Comparison of ENCODE assay signal across 11 mouse cellular contexts in genomic region chr8:121695585-121696184, GRCm38 (mm10). TPM values are rescaled to one million over a fixed set of nuclear protein-coding genes. Genes with fewer than 3 reads are reported as not detected.
DNase-seq lines count a peak whose midpoint lies in the region; ATAC-seq lines count a peak whose summit lies in the region.
"Had no signal": no experiment of that assay in that cellular context is flagged by ENCODE, and none has a peak within 500 bp of the region (broad histone marks: within the 10 kb centered on the region; RNA-seq: fewer than 3 reads in every experiment).

No protein-coding gene starts in this region.

- no peaks in the 10 kb centered on the region for H3K9me3 ChIP-seq in neural tube, embryonic 15.5 days (replicated peaks)
- no peaks in the 10 kb centered on the region for H3K9me3 ChIP-seq in forebrain, embryonic 14.5 days (replicated peaks; ENCODE audit: control insufficient read depth, low read length)
- H3K9me3 ChIP-seq: forebrain, embryonic 13.5 days; lung, embryonic 15.5 days had no signal

- no peak overlapping the region for H3K9ac ChIP-seq in neural tube, embryonic 15.5 days (replicated peaks)
- no peak overlapping the region for H3K9ac ChIP-seq in forebrain, embryonic 14.5 days (ENCODE audit: low read length)
- H3K9ac ChIP-seq: forebrain, embryonic 13.5 days; lung, embryonic 15.5 days had no signal

- WGBS in neural tube, embryonic 15.5 days: 90% methylated on average over 6 of the region's 6 CpGs
- 90% methylated on average over 6 of the region's 6 CpGs for WGBS in forebrain, embryonic 14.5 days

- no peak overlapping the region for H3K4me3 ChIP-seq in neural tube, embryonic 15.5 days (replicated peaks)
- no peak overlapping the region for H3K4me3 ChIP-seq in forebrain, embryonic 14.5 days (ENCODE audit: low read depth, low read length)
- H3K4me3 ChIP-seq: forebrain, embryonic 13.5 days; lung, embryonic 15.5 days had no signal

- H3K27ac ChIP-seq in neural tube, embryonic 15.5 days (replicated peaks): no peak overlapping the region
- H3K27ac ChIP-seq in forebrain, embryonic 14.5 days (ENCODE audit: low read depth, low read length): no peak overlapping the region
- H3K27ac ChIP-seq: forebrain, embryonic 13.5 days; lung, embryonic 15.5 days had no signal

- DNase-seq in cerebellum, postnatal 14 days: peak; percentile 58 to 67
- no peak for DNase-seq in cerebellum, adult 8-10 months
- DNase-seq in MN1 (ENCODE audit: low spot score): peak; percentile 92
- peak; percentile 55 to 77 for DNase-seq in gastrocnemius, adult 8-10 months (ENCODE audit: low spot score in 2 of 2)
- DNase-seq in kidney, postnatal 4 days: peak; percentile 21 to 41
- no peak for DNase-seq in forebrain, embryonic 14.5 days (ENCODE audit: low spot score)
- no peak for DNase-seq in B cell, adult 2 months

- ATAC-seq in neural tube, embryonic 15.5 days (ENCODE audit: low FRiP score): no peak
- ATAC-seq in forebrain, embryonic 14.5 days: no peak
- ATAC-seq: forebrain, embryonic 13.5 days had no signal

- peaks cover 17% of the 10 kb centered on the region for H3K4me1 ChIP-seq in neural tube, embryonic 15.5 days
- peaks cover 9% of the 10 kb centered on the region for H3K4me1 ChIP-seq in forebrain, embryonic 14.5 days (ENCODE audit: control insufficient read depth, insufficient read depth, low read length)

- no peaks in the 10 kb centered on the region for H3K36me3 ChIP-seq in neural tube, embryonic 15.5 days
- no peaks in the 10 kb centered on the region for H3K36me3 ChIP-seq in forebrain, embryonic 14.5 days (ENCODE audit: control insufficient read depth, insufficient read depth, low read length)
- H3K36me3 ChIP-seq: lung, embryonic 15.5 days had no signal

- no peaks in the 10 kb centered on the region for H3K27me3 ChIP-seq in neural tube, embryonic 15.5 days (replicated peaks)
- no peaks in the 10 kb centered on the region for H3K27me3 ChIP-seq in forebrain, embryonic 14.5 days (replicated peaks; ENCODE audit: control insufficient read depth, insufficient read depth, low read length)
- H3K27me3 ChIP-seq: forebrain, embryonic 13.5 days; lung, embryonic 15.5 days had no signal

- H3K4me2 ChIP-seq in neural tube, embryonic 15.5 days: no peak overlapping the region
- no peak overlapping the region for H3K4me2 ChIP-seq in forebrain, embryonic 14.5 days (ENCODE audit: low read length)
- H3K4me2 ChIP-seq: forebrain, embryonic 13.5 days; lung, embryonic 15.5 days had no signal

RNA-seq across cellular contexts. Expression of gene Jph3, which starts 33.7 kb away (rescaled TPM):
- total RNA-seq in gastrocnemius, adult 8-10 months (2022): not detected
- polyA plus RNA-seq in neural tube, embryonic 15.5 days (2015; fragmentation: Nextera tagmentation; extraction: Ambion mirVana): 107 and 133 TPM in 2 replicates
- 44.1 and 55.9 TPM in 2 replicates for polyA plus RNA-seq in forebrain, embryonic 14.5 days (2014; fragmentation: Nextera tagmentation; extraction: Ambion mirVana)

RNA-seq across cellular contexts. Expression of gene Zcchc14, which starts 43.0 kb away (rescaled TPM):
- 10 to 100 TPM; 14.2 to 19.2 (median 15.7) TPM for total RNA-seq in gastrocnemius, adult 8-10 months (2022)
- 16.7 and 21.3 TPM in 2 replicates for polyA plus RNA-seq in neural tube, embryonic 15.5 days (2015; fragmentation: Nextera tagmentation; extraction: Ambion mirVana)
- 40.9 and 44.9 TPM in 2 replicates for polyA plus RNA-seq in forebrain, embryonic 14.5 days (2014; fragmentation: Nextera tagmentation; extraction: Ambion mirVana)
- total RNA-seq: CH12.LX had no signal

Comparison
In these comparisons a context has a peak if more than half of its experiments do, and no peak if none do; other contexts are left out.
1. DNase-seq: peak in cerebellum, postnatal 14 days (2 of 2), MN1 (single experiment), gastrocnemius, adult 8-10 months (2 of 2) and kidney, postnatal 4 days (2 of 2); none in cerebellum, adult 8-10 months (single experiment), forebrain, embryonic 14.5 days (single experiment) and B cell, adult 2 months (0 of 2).